Mouse (Mus musculus) limb, embryonic 10.5 days (tissue): ENCODE results near the gene Fam169a. TPM values are rescaled to one million over a fixed set of nuclear protein-coding genes. Genes with fewer than 3 reads are reported as not detected.
A peak's percentile ranks its signal among the peaks of the same experiment; 100 is the strongest.
"Not testable (repeated sequence)": the region's sequence is repeated elsewhere in the genome, so short reads cannot be mapped to it uniquely, and the experiment has no call there.

Experiments
- DNase-seq: peaks from one replicate; pipeline ENCODE4 v3.0.0-alpha.2; 2017; ENCODE audit warnings: low spot score
- H3K27ac ChIP-seq: fragments of 300-500 bp; sonication (generic); 2 replicates; pipeline ENCODE4 v1.5.1; 2016; ENCODE audit warnings: mild to moderate bottlenecking
- H3K27me3 ChIP-seq: fragments of 300-500 bp; sonication (generic); 2 replicates; pipeline ENCODE4 v1.6.1; 2016; ENCODE audit warnings: low read depth, mild to moderate bottlenecking; ENCODE audit not compliant: poor library complexity, severe bottlenecking
- H3K36me3 ChIP-seq: fragments of 300-500 bp; sonication (generic); 2 replicates; pipeline ENCODE4 v1.6.1; 2016; ENCODE audit warnings: mild to moderate bottlenecking, moderate library complexity
- H3K4me1 ChIP-seq: fragments of 300-500 bp; sonication (generic); 2 replicates; pipeline ENCODE4 v1.6.1; 2016
- H3K4me3 ChIP-seq: fragments of 300-500 bp; sonication (generic); 2 replicates; pipeline ENCODE4 v1.5.1; 2016; ENCODE audit warnings: mild to moderate bottlenecking, moderate library complexity
- H3K9me3 ChIP-seq: fragments of 300-500 bp; sonication (generic); replicated peaks from 2 replicates; pipeline ENCODE4 v1.6.1; 2016; ENCODE audit warnings: mild to moderate bottlenecking
- WGBS: fragments of 180-500 bp; shearing (Covaris S2); methylation state at CpG from one replicate; pipeline ENCODE4 v1.1.7; 2016; 5-methylcytosine and 5-hydroxymethylcytosine counted together
- polyA plus RNA-seq: library from polyadenylated mRNA; unstranded; fragments of >200 nt; fragmentation: Nextera tagmentation; extraction: Ambion mirVana; gene quantifications from 2 replicates; pipeline ENCODE4 v1.2.1, GENCODE M21; 2016

Gene Fam169a
- polyA plus RNA-seq, 1 experiment from 2014 or later, result 7.5 TPM

DNA sequence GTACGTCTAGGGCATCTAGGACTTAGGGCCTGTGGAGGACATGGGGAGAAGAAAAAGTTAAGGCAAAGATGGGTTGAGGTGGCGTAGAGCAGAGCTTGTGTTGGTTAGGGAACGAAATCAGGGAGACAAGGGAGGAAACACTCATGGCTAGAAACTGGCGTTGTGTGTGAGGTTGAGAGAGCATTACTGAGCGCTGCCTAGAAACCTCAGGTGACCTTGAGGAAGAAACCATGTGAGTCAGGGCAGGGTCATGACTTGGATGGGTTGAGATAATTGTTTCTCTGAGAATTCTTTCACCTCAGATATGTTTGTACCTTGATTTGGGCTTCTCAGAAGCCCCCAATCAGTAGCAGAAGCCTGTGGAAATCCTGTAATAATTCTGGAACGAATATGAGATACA lies 20.3 kb downstream of the Fam169a start:
- H3K27me3 ChIP-seq, result no peaks in the 10 kb centered on the region
- H3K9me3 ChIP-seq, result no peaks in the 10 kb centered on the region
- H3K36me3 ChIP-seq, result no peaks in the 10 kb centered on the region
- H3K4me3 ChIP-seq, result no peak overlapping the region
- H3K4me1 ChIP-seq, result no peaks in the 10 kb centered on the region
- WGBS, result 96% methylated on average over 6 of the region's 6 CpGs
- no peak for DNase-seq
- H3K27ac ChIP-seq, result no peak overlapping the region

DNA sequence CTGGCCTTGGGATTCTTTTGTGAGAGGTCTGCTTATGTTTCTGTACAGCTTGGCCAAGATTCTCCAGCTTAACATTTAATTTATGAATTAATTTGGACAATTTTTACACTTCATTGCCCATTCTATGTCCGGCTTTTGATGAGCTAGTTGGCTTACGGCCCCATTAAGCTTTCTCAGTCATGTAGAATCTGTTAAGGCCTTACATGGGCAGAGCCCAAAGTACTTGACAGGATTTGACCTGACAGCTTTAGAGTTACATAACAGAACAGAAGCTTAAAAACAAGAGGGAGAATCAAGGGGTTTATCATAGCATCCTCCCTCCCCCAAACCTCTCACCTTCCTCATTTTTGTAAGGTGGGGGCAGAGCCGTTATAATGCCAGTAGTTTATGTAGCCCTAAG lies 21.1 kb downstream of the Fam169a start:
- Histone ChIP-seq H3K27me3 (no peaks in the 10 kb centered on the region), H3K36me3 (no peaks in the 10 kb centered on the region), H3K9me3 (no peaks in the 10 kb centered on the region), H3K27ac (no peak overlapping the region), H3K4me3 (no peak overlapping the region), H3K4me1 (no peaks in the 10 kb centered on the region)
- 93% methylated on average over 3 of the region's 3 CpGs for WGBS
- no peak for DNase-seq

DNA sequence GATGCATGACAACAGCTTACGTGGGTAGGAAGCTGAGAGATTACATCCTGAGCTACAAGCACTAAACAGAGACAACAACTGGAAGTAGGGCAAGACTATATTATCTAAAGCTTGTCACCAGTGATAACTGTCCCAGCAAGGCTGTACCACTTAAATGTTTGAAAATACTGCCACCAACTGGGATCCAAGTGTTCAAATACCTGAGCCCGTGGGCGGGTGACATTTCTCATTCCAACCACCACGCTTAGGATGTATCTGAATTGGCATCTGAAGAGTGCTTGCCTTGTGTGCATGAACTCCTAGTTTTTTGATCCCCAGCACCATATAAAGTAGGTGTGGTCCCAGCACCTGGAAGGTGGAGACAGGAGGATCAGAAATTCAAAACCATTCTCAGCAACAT lies 28.6 kb downstream of the Fam169a start:
- no peak overlapping the region for H3K4me3 ChIP-seq
- no peak overlapping the region for H3K27ac ChIP-seq
- DNase-seq, result no peak
- no peaks in the 10 kb centered on the region for H3K4me1 ChIP-seq
- 0 out of 2 replicates have a peak, but pooled peaks cover 3% of the 10 kb centered on the region for H3K36me3 ChIP-seq
- no peaks in the 10 kb centered on the region for H3K9me3 ChIP-seq
- 90% methylated on average over 4 of the region's 4 CpGs for WGBS
- H3K27me3 ChIP-seq, result no peaks in the 10 kb centered on the region

DNA sequence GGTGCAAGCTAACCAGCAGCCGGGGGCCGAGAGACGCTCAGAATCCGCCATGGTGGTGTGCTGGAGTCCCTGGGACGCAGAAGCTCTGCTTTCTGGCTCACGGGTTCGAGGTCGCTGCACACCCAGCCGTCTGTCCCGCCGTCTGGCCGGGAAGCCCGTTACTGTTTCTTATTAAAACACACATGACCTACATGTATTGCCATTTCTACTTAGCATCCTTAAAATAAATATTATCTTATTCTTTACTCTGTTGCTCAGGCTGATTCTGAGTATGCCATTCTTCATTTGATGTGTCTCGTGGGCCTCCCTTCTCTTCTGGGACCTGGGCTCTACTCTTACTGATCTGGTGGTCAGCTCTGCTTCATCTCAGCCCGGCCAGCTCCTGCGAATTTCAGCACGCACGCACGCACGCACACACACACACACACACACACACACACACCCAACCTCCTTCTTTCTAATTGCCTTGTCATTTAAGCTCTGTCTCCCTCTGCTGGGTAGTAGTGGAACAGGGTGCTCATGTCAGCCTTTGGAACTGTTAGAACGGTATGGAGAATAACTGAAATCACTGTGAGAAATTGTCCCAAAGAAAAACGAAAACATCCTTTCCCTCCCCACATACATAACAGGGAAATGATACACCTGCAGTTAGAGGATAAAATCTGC lies 32.2 kb downstream of the Fam169a start, which contains the start of gene Gm6169:
Gene Gm6169, minus strand, starts transcription at position 51 of the 666 bp plus-strand sequence.
- DNase-seq, result peak; percentile 59
- WGBS, result 88% methylated on average over 22 of the region's 22 CpGs
- Histone ChIP-seq H3K4me3 (no peak within 1 kb of the TSS), H3K27me3 (no peaks in the 10 kb centered on the region), H3K27ac (no peak within 1 kb of the TSS), H3K4me1 (no peaks in the 10 kb centered on the region), H3K9me3 (no peaks in the 10 kb centered on the region), H3K36me3 (no peaks in the 10 kb centered on the region)

DNA sequence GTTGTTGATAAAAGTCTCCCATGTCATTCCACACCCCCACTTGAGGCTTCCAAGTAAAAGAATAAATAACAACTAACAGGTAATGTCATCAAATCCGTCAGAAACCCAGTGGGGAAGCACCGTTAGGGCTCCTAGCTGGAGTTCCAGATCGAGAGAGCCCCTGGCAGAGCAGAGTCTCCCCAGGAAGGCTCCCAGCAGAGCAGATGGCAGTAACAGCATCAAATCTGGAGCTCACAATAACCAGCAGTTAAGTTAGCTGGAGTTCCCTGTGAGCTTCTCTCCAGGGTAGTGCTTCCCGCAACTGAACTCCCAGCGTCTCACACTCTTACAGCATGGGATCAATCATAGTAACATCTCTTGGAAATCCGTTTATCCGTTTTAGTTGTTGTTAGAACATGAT lies 37.9 kb downstream of the Fam169a start:
- H3K27ac ChIP-seq, result no peak overlapping the region
- H3K4me3 ChIP-seq, result no peak overlapping the region
- no peaks in the 10 kb centered on the region for H3K9me3 ChIP-seq
- no peak for DNase-seq
- peaks cover 5% of the 10 kb centered on the region; the same call in 1 of the 2 replicates for H3K36me3 ChIP-seq
- H3K4me1 ChIP-seq, result no peaks in the 10 kb centered on the region
- 80% methylated on average over 7 of the region's 7 CpGs for WGBS
- no peaks in the 10 kb centered on the region for H3K27me3 ChIP-seq

DNA sequence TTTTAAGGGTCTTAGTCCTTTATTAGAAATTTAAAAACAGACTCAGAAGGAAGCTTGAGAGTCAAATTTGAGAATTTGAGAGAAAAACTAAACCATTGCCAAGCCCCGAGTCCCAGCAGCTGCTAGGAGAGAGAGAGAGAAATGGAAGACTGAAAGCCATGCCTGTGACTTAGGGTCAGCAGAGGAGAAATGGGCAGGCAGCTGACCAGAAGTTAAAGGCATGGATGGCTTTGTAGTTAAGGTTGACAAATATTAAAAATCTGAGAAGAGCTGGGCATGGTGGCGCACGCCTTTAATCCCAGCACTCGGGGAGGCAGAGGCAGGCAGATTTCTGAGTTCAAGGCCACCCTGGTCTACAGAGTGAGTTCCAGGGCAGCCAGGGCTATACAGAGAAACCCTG lies 40.6 kb downstream of the Fam169a start:
- not testable (repeated sequence) for H3K9me3 ChIP-seq, DNase-seq, H3K4me3 ChIP-seq, H3K27me3 ChIP-seq, H3K4me1 ChIP-seq, H3K27ac ChIP-seq
- peaks cover 14% of the 10 kb centered on the region for H3K36me3 ChIP-seq
- WGBS, result 97% methylated on average over 4 of the region's 4 CpGs

DNA sequence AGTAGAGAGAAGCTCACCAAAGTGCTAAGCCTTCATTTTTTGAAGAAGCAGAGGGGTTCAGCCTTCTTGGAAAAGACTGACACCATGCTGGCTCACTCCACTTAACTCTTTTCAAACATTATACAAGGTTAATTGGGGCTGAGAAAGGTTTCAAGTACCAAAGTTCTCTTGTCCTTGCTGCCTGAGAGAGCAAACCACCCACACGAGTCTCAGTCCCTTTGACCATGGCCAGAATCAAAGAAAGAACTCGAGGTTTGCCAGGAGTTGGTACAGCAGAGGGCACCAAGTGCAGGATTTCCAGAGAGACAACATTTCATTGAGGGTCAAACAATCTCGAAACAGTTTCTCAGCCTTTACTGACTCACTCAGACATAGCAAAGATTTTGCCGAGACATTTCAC lies 42.0 kb downstream of the Fam169a start:
- no peaks in the 10 kb centered on the region for H3K9me3 ChIP-seq
- H3K4me1 ChIP-seq, result no peaks in the 10 kb centered on the region
- DNase-seq, result no peak
- no peaks in the 10 kb centered on the region for H3K27me3 ChIP-seq
- H3K36me3 ChIP-seq, result peaks cover 20% of the 10 kb centered on the region
- no peak overlapping the region for H3K4me3 ChIP-seq
- no peak overlapping the region for H3K27ac ChIP-seq
- 88% methylated on average over 4 of the region's 4 CpGs for whole genome bisulfite sequencing

DNA sequence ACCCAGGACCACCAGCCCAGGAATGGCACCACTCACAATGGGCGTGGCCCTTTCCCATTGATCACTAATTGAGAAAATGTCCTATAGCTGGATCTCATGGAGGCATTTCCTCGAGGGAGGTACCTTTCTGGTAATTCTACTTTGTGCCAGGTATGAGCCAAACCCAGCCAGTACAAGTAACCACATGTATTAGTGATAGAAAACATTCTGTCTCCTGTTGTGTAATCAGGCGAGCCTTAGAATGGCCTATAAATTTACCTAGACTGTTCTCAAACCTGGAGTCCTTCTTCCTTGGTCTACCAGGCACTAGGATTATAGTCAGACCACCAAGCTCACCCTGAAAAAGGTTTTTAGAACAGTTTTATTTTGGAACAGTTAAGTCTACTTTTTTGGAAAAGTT lies 54.3 kb downstream of the Fam169a start:
- 85% methylated on average over 3 of the region's 3 CpGs for WGBS
- Histone ChIP-seq H3K36me3 (peaks cover 38% of the 10 kb centered on the region), H3K9me3 (no peaks in the 10 kb centered on the region), H3K27me3 (no peaks in the 10 kb centered on the region), H3K27ac (no peak overlapping the region), H3K4me3 (no peak overlapping the region), H3K4me1 (no peaks in the 10 kb centered on the region)
- DNase-seq, result no peak

DNA sequence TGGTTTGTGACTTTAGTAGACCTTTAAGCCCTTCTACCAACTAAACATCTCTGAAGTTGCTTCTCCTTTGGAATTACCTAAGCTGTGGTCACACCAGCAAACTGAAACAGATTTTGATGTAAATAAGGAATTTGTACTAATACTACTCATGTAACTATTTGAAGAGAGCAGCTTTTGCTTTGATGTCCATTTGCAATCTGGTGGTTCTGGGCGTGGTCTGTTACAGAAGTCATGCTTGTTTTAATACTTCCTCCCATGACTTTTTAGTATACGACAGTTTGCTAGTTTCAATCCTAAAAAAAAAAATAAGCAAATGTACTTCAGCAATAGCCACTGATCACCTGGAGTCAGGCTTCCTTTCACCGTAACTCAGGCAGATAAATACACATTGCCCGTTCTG lies 62.6 kb downstream of the Fam169a start:
- DNase-seq, H3K27ac ChIP-seq, H3K9me3 ChIP-seq, H3K4me1 ChIP-seq, H3K27me3 ChIP-seq, H3K4me3 ChIP-seq: not testable (repeated sequence)
- H3K36me3 ChIP-seq, result peaks cover 49% of the 10 kb centered on the region
- WGBS, result 87% methylated on average over 4 of the region's 4 CpGs

DNA sequence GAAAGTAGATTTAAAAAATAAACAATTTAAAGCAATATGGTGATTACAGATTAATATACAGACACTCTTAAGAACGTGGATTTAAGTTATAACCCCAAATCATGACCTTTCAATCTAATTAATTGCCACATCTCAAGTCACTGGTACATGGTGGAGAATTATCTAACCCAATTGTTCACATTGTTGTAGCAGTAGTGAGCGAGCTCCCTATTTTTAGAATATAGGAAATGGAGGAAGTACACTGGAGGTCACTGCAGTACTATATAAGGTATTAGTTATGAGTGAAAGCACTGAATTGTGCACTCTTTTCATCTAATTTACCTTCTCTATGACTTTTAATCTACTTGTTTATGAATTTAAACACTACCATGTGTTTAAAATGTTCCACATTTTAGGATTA lies 63.3 kb downstream of the Fam169a start:
- H3K27ac ChIP-seq, H3K4me3 ChIP-seq, H3K9me3 ChIP-seq, H3K27me3 ChIP-seq, DNase-seq, H3K4me1 ChIP-seq: not testable (repeated sequence)
- H3K36me3 ChIP-seq, result peaks cover 53% of the 10 kb centered on the region
- WGBS, result no CpG with 5 or more reads among the region's 2 CpGs

DNA sequence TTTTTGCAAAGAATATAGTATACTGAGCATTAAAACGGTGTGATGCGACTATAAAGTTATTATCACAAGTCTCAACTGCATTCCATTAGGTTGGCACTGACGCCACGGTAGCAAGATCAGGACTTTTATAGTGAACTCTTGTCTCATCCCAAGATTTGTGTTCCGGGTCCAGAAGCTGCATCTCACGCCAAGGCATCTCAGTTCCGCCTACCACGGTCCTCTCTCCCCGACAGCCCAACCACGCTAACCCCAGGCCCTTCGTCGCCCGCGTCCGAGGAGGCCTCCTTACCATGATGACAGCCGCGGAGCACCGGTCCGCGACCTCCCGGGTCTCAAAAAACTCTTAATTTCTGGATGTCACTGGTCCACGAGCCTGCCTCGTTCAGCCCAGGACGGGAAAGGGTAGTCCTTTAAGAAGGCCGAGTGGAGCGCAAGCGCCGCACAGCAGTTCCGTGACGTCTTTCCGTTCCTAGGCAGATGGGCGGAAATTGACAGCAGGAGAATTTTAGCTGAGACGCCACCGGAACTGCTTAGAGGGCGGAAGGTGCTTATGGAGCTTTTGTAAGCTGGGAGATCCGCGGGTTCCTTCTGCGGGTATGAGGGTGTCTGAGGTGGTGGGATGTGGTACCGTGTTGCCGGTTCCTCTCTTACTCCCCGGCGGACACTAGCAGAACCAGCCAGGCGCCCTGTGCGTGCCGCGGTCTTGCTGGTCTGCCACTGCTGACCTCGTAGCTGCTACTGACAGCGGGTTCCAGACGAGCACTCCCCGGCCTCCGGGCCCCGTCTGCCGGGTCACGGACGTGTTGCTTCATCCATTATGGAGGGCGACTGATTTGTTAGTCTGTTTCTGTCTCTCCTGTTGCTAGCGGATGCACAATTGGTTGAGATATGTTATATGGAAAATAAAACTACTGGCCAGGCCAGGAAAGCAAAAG lies 70.6 kb downstream of the Fam169a start, which contains the start of the genes Gfm2 and Nsa2:
Gene Gfm2, plus strand, starts transcription at position 472 of the 935 bp plus-strand sequence.
Gene Nsa2, minus strand, starts transcription at position 472 of the 935 bp plus-strand sequence.
- peak; percentile 90 for DNase-seq
- H3K9me3 ChIP-seq, result no peaks in the 10 kb centered on the region
- H3K27ac ChIP-seq, result peak within 1 kb of the TSS; percentile 91
- H3K27me3 ChIP-seq, result no peaks in the 10 kb centered on the region
- H3K4me1 ChIP-seq, result peaks cover 5% of the 10 kb centered on the region; the same call in 1 of the 2 replicates
- H3K36me3 ChIP-seq, result peaks cover 39% of the 10 kb centered on the region
- peak within 1 kb of the TSS; percentile 92 for H3K4me3 ChIP-seq
- under 1% methylated on average over 57 of the region's 57 CpGs for WGBS

DNA sequence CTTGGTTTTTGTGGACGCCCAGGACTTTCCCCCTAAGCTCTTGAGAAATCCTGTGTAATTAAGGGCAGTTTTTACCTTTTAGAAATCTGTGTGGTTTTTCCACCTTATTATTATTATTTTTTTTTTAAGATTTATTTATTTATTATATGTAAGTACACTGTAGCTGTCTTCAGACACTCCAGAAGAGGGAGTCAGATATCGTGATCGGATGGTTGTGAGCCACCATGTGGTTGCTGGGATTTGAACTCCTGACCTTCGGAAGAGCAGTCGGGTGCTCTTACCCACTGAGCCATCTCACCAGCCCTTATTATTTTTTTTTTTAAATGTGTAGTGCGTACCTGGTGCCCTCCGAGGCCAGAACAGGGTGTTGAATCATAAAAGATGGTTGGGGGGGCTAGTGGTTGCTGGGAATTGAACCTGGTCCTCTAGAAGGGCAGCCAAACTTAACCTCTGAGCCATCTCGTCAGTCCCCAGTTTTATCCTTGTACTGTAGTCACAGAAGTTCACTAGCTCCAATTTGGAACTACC lies 71.4 kb downstream of the Fam169a start:
- DNase-seq, H3K27me3 ChIP-seq, H3K4me1 ChIP-seq, H3K9me3 ChIP-seq: not testable (repeated sequence)
- H3K27ac ChIP-seq, result peak overlapping the region; percentile 91
- peaks cover 39% of the 10 kb centered on the region for H3K36me3 ChIP-seq
- peak overlapping the region; percentile 92 for H3K4me3 ChIP-seq
- 34% methylated on average over 8 of the region's 8 CpGs for WGBS

DNA sequence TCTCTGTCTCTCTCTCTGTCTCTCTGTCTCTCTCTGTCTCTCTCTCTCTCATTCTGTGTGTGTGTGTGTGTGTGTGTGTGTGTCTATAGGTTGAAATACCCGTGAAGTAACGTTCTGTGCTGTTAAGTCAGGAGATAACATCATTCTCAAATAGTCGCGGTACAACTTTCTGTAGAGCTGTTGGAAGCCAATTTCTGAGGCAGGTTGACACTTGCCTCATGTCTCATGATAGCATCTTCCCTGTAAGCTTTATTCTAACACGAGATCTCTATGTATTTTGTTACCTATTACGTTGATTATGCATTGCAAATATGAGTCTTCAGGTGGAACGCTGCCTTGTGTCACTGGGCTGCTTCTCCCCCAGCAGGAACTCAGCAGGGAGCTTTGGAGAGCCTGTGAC lies 75.2 kb downstream of the Fam169a start:
- H3K4me1 ChIP-seq, result peaks cover 5% of the 10 kb centered on the region; the same call in 1 of the 2 replicates
- WGBS, result 89% methylated on average over 7 of the region's 7 CpGs
- peaks cover 41% of the 10 kb centered on the region for H3K36me3 ChIP-seq
- no peak for DNase-seq
- H3K27me3 ChIP-seq, result no peaks in the 10 kb centered on the region
- H3K27ac ChIP-seq, result no peak overlapping the region
- no peak overlapping the region for H3K4me3 ChIP-seq
- H3K9me3 ChIP-seq, result no peaks in the 10 kb centered on the region
